Mouse (Mus musculus) kidney, adult 9 months (tissue): ENCODE results near the gene Gfm2.

ENCODE experiments used
- DNase-seq: peaks from one replicate; pipeline ENCODE4 v3.0.0; 2022

Gfm2 gene

GRCm38 (mm10) chr13:97192649-97193048, 54.9 kb downstream of the Gfm2 start:
- DNase-seq: no peak

- peak; percentile 84 for DNase-seq
These were observed 55.7 kb downstream of the Gfm2 start for GRCm38 (mm10) chr13:97193420-97193819.

- peak; percentile 59 for DNase-seq
These were observed 58.6 kb downstream of the Gfm2 start for GRCm38 (mm10) chr13:97196186-97196924.

- DNase-seq: no peak
These were observed 59.1 kb downstream of the Gfm2 start for GRCm38 (mm10) chr13:97196925-97197218.

- peak; percentile 97 for DNase-seq
These were observed 60.3 kb downstream of the Gfm2 start, which contains the start of gene Hexb for GRCm38 (mm10) chr13:97197932-97198562. Gene Hexb (minus strand): TSS chr13:97198357.

GRCm38 (mm10) chr13:97199123-97199522, 61.4 kb downstream of the Gfm2 start:
- DNase-seq: no peak

GRCm38 (mm10) chr13:97201076-97201475, 63.3 kb downstream of the Gfm2 start:
- DNase-seq: no peak

GRCm38 (mm10) chr13:97201896-97202295, 64.2 kb downstream of the Gfm2 start:
- peak; percentile 77 for DNase-seq

- peak; percentile 95 for DNase-seq
These were observed 67.4 kb downstream of the Gfm2 start for GRCm38 (mm10) chr13:97205052-97205701.

- DNase-seq: peak; percentile 71
These were observed 68.3 kb downstream of the Gfm2 start for GRCm38 (mm10) chr13:97206046-97206445.

- DNase-seq: peak; percentile 32
These were observed 69.9 kb downstream of the Gfm2 start for GRCm38 (mm10) chr13:97207472-97208111.

- no peak for DNase-seq
These were observed 70.4 kb downstream of the Gfm2 start for GRCm38 (mm10) chr13:97208112-97208478.

- no peak for DNase-seq
These were observed 70.8 kb downstream of the Gfm2 start for GRCm38 (mm10) chr13:97208500-97209010.

GRCm38 (mm10) chr13:97214583-97215268, 77.0 kb downstream of the Gfm2 start:
- DNase-seq: no peak

- no peak for DNase-seq
These were observed 77.8 kb downstream of the Gfm2 start for GRCm38 (mm10) chr13:97215563-97215962.

GRCm38 (mm10) chr13:97216196-97216595, 78.5 kb downstream of the Gfm2 start:
- no peak for DNase-seq

GRCm38 (mm10) chr13:97220022-97220421, 82.3 kb downstream of the Gfm2 start:
- DNase-seq: no peak

GRCm38 (mm10) chr13:97223856-97224255, 86.1 kb downstream of the Gfm2 start:
- DNase-seq: no peak

GRCm38 (mm10) chr13:97224341-97224982, 86.7 kb downstream of the Gfm2 start:
- DNase-seq: peak; percentile 91

GRCm38 (mm10) chr13:97225130-97225529, 87.4 kb downstream of the Gfm2 start:
- DNase-seq: peak; percentile 23

GRCm38 (mm10) chr13:97227795-97228194, 90.1 kb downstream of the Gfm2 start:
- DNase-seq: no peak

GRCm38 (mm10) chr13:97230101-97230500, 92.4 kb downstream of the Gfm2 start:
- DNase-seq: no peak
